Mouse (Mus musculus) lung, postnatal 25 days (tissue): ENCODE data around the gene Gdf1.

Source experiments
- DNase-seq: peaks from one replicate; pipeline ENCODE4 v3.0.0; 2022; ENCODE audit warnings: low spot score

Gdf1 gene

GRCm38 (mm10) chr8:70364066-70364465 lies 34.4 kb downstream of the Gdf1 start:
- DNase-seq: peak; percentile 31

GRCm38 (mm10) chr8:70366588-70366987 lies 37.0 kb downstream of the Gdf1 start:
- no peak for DNase-seq

GRCm38 (mm10) chr8:70370476-70370875 lies 40.9 kb downstream of the Gdf1 start:
- DNase-seq: no peak

- no peak for DNase-seq
These were observed 42.3 kb downstream of the Gdf1 start for GRCm38 (mm10) chr8:70371951-70372350.

GRCm38 (mm10) chr8:70373397-70374317 lies 44.0 kb downstream of the Gdf1 start, which contains the start of gene Comp:
TSS of gene Comp (plus strand) at chr8:70373558.
- no peak for DNase-seq

GRCm38 (mm10) chr8:70374318-70374927 lies 44.8 kb downstream of the Gdf1 start:
- DNase-seq: peak; percentile 75

- no peak for DNase-seq
These were observed 45.7 kb downstream of the Gdf1 start for GRCm38 (mm10) chr8:70375212-70375859.

GRCm38 (mm10) chr8:70376275-70376741 lies 46.7 kb downstream of the Gdf1 start:
- DNase-seq: no peak

GRCm38 (mm10) chr8:70377049-70377448 lies 47.4 kb downstream of the Gdf1 start:
- DNase-seq: no peak

GRCm38 (mm10) chr8:70380069-70380468 lies 50.5 kb downstream of the Gdf1 start:
- DNase-seq: no peak
